Mouse (Mus musculus) liver, postnatal 0 days (tissue): ENCODE data around the gene Ddx21.

Source experiments
- CTCF ChIP-seq: sonication (generic); IDR thresholded peaks from 2 replicates; pipeline ENCODE4 v1.5.1; 2016; ENCODE audit warnings: antibody characterized with exemption, low read depth
- EP300 ChIP-seq: IDR thresholded peaks from 2 replicates; pipeline ENCODE4 v1.6.1; 2016; ENCODE audit warnings: antibody characterized with exemption, low read depth, mild to moderate bottlenecking

- TF ChIP-seq CTCF (no peak), EP300 (no peak)
Observed at GRCm38 (mm10) chr10:62583245-62583644, 18.8 kb downstream of the Ddx21 start.
